Mouse (Mus musculus): ENCODE data around the gene Hoxb1.

Gene Hoxb1

DNA sequence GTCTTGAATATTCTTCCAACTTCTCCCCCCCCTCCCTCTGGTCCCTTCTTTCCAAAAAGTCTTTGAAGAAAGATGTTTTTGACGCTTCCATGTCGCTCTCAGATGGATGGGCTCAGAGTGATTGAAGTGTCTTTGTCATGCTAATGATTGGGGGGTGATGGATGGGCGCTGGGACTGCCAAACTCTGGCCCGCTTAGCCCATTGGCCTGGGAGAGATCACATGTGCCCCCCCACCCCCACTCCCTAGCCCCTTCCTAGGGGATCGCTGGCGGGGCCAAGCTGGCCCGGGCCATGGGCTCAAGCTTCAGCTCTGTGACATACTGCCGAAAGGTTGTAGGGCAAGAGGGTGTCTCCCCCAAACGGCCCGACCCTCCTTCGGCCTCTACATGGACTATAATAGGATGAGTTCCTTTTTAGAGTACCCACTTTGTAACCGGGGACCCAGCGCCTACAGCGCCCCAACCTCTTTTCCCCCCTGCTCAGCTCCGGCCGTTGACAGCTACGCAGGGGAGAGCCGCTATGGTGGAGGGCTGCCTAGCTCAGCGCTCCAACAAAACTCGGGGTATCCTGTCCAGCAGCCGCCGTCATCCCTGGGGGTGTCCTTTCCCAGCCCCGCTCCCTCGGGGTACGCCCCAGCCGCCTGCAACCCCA, at the start of gene Hoxb1:
Gene Hoxb1, plus strand, starts transcription at position 312 of the 651 bp plus-strand sequence.
- DNase-seq (ENCODE audit: low spot score in 2 of 2): no peak

- DNase-seq (ENCODE audit: low spot score in 2 of 2): no peak
These were observed 48.6 kb upstream of the Hoxb1 start for GRCm38 (mm10) chr11:96316696-96317607.

DNA sequence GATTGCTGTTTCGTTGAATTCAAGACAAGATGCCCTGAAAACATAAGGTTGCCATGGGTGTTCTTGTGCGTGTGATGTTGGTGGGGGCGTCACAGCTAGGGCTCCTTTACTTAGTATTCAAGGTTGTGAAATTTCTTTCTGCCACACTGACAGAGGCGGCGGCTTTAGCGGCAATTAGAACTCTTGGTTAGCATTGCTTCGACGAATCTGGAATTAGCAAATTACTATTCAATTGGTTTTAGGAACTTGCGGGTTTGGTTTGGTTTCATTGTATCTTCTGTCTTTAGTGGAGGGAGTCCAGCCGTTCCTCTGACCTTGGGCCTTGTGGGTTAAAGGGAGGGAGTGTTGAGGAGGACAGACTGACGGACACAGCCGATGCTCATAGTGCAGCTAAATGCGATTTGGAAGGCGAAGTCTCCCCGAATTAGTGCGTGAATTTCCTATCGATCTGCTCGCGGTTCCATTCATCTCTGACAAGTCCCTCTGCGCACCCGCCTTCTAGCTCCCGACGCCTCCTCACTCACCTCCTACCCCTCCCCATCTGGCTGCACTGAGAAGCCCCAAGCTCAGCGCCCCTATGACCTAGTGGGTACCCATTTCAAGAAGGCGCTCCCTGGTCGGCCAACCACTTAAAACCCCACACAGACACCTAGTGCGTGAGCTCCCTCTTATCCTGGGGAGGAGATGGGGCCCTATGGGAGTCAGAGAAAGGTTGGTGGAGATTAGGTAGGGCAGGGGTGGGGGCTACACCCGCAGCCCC, 47.8 kb upstream of the Hoxb1 start, which contains the start of gene Hoxb4:
Gene Hoxb4, plus strand, starts transcription at position 660 of the 760 bp plus-strand sequence.
- no peak for DNase-seq (ENCODE audit: low spot score in 2 of 2)

- DNase-seq (ENCODE audit: low spot score in 2 of 2): no peak
These were observed 47.0 kb upstream of the Hoxb1 start for GRCm38 (mm10) chr11:96318368-96319070.

DNA sequence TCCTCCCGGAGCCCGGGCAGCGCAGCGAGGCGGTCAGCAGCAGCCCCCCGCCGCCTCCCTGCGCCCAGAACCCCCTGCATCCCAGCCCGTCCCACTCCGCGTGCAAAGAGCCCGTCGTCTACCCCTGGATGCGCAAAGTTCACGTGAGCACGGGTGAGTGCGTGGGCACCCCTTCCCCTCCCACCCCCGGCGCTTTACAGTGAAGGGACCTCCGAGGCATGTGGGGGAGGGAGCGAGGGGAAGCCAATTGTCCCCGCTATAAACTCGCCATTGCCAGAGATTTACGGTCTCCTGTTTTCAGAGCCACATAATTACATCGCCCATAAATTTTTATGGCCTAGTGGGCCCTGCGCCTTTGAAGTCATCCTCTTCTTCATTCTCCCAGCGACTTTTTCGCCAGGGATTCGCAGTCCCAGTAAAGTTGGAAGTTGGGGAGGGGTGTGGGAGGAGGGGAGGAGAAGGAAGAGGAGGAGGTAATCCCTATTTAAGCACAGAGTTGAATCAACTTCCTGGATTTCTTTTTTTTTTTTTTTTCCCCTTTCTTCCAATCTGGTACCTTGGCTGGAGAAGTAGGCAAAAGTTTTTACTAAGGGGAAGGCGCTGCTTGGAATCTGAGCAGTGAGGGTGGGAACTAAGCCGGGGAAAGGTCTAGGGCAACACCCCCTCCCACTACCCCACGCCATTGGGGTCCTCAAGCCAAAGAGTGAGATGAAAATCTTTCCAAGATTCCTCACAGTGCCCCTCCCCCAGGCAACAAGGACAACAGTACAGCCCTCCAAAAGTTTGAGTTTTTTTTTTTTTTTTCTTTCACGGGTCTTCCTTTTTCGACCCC, 46.3 kb upstream of the Hoxb1 start:
- DNase-seq (ENCODE audit: low spot score in 2 of 2): no peak

- DNase-seq (ENCODE audit: low spot score in 2 of 2): no peak
These were observed 45.6 kb upstream of the Hoxb1 start for GRCm38 (mm10) chr11:96319910-96320309.

DNA sequence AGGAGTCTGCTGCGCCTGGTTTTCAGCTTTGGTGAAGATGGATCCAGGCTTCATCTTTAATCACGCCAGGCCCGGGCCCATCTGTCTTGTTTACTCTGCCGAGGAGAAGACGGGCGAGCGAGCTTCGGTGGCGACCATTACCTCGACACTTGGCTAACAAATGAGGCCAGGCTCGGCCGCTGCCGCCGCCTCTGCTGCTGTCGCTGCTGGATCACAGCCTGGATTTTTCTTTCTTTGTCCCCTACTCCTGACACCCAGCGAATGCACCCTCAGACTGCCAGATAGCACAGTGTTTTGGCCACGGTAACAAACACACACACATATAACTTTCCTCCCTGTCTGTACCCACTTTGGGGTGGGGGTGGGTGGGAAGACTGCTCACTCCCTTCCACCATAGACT, 44.9 kb upstream of the Hoxb1 start:
- no peak for DNase-seq (ENCODE audit: low spot score in 2 of 2)

- DNase-seq (ENCODE audit: low spot score in 2 of 2): no peak
These were observed 43.7 kb upstream of the Hoxb1 start for GRCm38 (mm10) chr11:96321846-96322245.

DNA sequence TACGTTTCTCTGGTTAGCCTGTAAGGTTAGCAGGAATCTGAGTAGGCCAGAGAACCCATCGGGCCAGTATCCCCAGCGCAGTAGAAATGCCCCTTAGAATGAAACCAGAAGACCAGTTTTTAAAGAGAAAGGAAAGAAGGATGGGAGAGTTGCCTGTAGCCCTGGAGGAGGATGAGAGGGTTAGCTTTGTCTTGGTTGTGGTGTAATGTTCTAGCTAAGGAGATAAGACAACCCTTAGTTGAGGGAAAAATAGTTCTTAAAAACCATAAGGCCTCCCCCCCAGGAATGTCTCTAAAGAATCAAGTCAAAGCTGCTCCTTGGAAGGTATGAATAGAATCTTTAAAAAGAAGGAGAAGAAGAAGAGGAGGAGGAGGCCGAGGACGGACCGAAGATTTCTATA, 42.8 kb upstream of the Hoxb1 start:
- no peak for DNase-seq (ENCODE audit: low spot score in 2 of 2)

DNA sequence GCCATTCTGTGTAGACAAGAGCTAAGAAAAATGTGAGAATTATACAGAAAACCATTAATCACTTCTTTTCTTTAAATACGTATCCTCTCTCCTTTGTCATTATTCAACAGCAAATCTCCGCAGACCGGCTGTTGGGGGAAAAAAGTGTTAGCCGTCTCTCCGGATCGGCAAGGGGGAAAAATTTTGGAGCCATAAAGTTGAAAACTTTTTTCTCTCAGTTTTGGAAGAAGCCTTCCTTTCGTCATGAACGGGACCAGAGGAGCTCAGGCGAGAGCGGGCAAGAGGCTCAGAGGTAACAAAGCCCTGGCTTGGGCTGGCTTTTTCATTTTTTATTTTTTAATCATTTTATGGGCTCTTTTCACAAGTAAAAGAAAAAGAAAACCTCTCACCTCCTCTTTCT, 42.4 kb upstream of the Hoxb1 start, which contains the start of gene Hoxb3:
Gene Hoxb3, plus strand, starts transcription at position 173 of the 400 bp plus-strand sequence.
- no peak for DNase-seq (ENCODE audit: low spot score in 2 of 2)

- DNase-seq (ENCODE audit: low spot score in 2 of 2): no peak
These were observed 41.4 kb upstream of the Hoxb1 start for GRCm38 (mm10) chr11:96324125-96324524.

DNA sequence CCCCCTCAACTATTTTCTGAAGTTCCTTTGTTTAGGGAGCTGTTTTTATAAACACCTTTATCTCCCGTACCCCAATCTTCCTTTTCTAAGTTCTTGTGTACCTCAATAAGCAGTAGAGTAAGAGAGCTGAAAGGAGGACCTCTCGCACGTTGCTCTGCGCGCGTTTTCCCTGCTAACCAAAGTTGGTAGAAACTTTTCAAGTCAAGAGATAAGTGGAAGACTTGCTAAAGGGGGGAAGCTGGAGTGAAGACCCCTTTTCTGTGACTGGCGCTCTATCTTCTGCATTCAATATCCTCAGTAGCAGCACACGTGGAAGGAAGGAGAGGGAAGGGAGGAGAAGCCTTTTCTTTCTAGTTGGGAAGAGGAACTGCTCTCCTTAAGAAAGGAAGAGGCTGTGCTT, 40.6 kb upstream of the Hoxb1 start:
- no peak for DNase-seq (ENCODE audit: low spot score in 2 of 2)

DNA sequence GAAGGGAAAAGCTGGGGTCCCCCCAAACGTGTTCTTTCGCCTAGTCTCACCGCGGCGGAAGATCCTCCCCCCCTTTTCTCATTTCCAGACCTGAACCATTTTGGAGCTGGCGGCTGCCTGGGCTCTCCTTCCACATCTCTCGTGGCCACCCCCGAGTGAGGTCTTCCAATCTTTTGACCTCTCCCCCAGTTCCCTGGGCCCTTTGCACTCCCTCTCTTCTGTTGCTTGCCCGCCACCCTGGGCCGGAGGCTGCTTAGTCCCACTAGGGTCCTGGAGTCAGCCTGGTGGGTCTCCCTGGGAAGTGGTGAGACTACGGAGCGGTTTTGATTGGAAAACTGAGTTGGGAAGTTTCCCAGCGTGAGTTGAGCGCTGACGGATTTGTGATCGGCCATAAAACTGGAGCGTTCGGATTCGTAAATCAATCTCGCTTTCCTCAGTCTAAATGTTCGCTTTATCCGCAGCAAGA, 39.8 kb upstream of the Hoxb1 start:
- no peak for DNase-seq (ENCODE audit: low spot score in 2 of 2)

DNA sequence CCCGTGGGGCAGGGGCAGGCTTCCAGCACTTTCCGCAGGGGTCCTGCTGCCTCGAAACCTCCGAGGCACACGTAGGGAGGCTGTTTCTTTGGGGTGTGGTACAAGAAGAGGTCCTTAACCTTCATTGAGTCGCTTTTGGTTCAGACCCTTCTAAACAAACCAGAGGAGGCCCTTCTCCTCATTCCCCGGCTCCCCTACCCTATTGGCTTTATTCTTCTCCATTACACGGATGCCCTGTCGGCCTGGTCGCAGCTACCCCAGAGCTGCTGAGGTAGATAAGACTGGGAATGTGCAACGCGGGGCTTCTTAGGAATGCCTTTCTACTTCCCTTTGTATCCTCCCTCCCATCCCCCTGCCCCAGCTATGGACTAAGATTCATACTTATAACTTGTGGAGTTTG, 38.8 kb upstream of the Hoxb1 start:
- DNase-seq (ENCODE audit: low spot score in 2 of 2): no peak

DNA sequence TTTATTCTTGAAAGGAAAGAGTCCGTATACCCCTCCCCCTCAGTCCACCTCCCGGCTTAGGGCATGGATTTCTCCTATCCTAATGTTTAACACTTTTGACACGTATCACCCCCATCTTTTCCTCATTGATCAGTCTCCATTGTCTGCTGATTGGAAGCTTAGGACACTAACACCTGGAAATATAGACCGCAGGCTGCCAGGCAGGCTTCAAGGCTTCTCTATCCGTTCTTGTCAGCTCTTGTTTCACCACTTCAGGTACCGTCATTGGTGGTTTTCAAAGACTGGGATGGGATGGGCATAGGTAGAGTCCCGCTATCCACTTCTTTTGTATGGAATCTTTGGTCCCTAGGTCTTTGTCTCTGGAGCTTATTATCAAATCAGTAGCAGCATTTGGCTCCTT, 38.4 kb upstream of the Hoxb1 start:
- no peak for DNase-seq (ENCODE audit: low spot score in 2 of 2)

DNA sequence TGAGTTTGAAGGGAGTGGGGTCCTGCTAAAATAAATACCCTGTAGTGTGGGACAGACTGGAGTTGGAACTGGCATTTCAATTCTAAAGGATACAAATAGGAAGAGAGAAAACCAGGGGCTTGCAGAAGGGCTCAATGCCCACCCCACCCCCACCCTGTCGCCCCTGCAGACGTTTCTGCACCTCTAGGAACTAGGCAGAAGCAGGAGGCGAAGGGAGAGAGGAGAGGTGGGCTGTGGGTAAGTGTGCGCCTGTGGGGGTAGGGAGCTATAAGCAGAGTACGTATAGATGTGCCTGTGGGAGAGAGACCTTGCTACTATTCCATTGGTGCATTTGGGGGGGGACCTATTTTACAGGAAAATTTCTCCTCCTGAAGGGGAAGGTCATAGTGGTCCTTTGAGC, 37.8 kb upstream of the Hoxb1 start:
- no peak for DNase-seq (ENCODE audit: low spot score in 2 of 2)

DNA sequence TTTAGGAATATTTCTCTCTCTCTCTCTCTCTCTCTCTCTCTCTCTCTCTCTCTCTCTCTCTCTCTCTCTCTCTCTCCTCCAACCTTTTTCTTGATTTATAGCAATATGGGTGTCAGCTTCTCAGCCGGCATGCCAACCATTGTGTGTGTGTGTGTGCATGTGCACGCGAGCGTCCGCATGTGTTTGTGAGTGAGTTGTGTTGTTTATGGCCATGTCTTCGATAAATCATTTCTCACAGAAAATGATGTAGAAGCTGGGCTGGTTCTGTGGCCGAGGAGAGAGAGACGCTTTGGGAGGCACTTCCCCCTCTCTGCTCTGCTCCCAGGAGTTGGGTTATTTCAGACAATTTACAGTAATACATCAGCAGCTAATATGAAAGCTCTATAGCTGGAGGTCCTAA, 36.9 kb upstream of the Hoxb1 start:
- no peak for DNase-seq (ENCODE audit: low spot score in 2 of 2)

DNA sequence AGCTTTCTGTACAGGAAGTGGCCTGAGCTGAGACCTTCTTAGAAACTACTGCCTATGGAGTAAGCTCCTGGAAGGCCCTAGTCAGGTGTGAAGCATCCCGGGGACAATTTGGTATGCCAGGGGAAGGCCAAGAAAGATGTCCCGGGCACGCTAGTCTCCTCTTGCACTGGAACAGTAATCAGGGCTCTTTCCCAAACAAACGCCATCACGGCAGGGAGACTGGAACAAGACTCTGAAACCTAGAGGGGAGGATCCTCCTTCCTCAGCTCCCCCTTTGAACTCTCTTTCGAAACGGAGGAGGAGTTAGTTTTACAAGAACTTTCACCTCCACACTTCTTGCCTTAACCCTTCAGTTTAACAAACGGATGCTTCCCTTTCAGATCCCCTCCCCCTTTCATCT, 33.4 kb upstream of the Hoxb1 start:
- no peak for DNase-seq (ENCODE audit: low spot score in 2 of 2)

GRCm38 (mm10) chr11:96332618-96333032, 32.9 kb upstream of the Hoxb1 start:
- no peak for DNase-seq (ENCODE audit: low spot score in 2 of 2)

- DNase-seq (ENCODE audit: low spot score in 2 of 2): no peak
These were observed 32.1 kb upstream of the Hoxb1 start for GRCm38 (mm10) chr11:96333241-96334001.

Data from left cerebral cortex, adult 9 months (tissue).